Mouse (Mus musculus) testis, adult 2 months (tissue): Measurements from ENCODE around the gene Dnaja1.

Experiments used
- CTCF ChIP-seq: fragments of 200-500 bp; IDR thresholded peaks from 2 replicates; pipeline ENCODE4 v1.5.1; 2012; ENCODE audit warnings: low read depth, mild to moderate bottlenecking, inconsistent platforms, low read length, moderate library complexity; ENCODE audit not compliant: control insufficient read depth, insufficient read depth, insufficient replicate concordance
- POLR2A ChIP-seq: fragments of 200-500 bp; IDR thresholded peaks from 2 replicates; pipeline ENCODE4 v1.6.1; 2012; ENCODE audit warnings: low read depth, mild to moderate bottlenecking, inconsistent platforms, low read length, moderate library complexity; ENCODE audit not compliant: control insufficient read depth

DNA sequence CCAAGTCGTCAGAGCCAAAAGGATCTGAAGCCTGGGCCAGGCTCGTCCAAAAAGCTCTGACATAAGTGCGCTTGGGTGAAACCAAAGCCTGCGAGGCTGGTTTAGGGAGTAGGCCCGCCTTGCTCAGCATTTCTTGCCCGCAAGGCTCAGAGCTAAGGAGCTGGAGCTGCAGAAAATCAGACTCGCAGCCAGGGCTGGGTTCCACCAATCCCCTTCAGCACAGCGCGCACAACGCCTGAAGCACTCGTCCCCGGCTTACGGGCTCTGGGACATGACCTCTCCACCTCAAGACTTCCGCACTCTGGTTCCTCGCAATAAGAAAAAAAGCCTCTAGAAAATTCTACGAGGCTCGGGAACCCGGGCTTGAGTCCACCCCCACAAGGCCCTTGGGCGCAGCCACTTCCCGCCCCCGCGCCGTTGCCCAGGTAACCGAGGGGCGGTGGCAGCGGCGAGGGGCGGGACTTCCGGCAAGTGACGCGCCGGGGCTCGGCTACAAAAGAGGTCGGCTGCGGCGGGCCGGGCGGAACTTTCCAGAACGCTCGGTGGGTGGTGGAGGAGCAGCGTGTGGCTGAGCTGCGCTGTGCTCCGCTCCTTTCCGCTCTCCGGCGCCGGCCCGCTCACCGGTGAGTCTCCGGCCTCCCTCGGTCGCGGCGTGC is at the start of gene Dnaja1:
- peak; percentile 90 for TF ChIP-seq POLR2A
- TF ChIP-seq CTCF: 0 out of 2 replicates have a peak, but pooled peaks have one; percentile 2
